Mouse (Mus musculus) ES-Bruce4 (cell line): ENCODE data around the gene Eif4g3.

Experiments
- CTCF ChIP-seq: IDR thresholded peaks from one replicate; pipeline ENCODE4 v1.8.1; 2011; ENCODE audit warnings: low read depth, low read length
- POLR2A ChIP-seq: IDR thresholded peaks from one replicate; pipeline ENCODE4 v1.8.1; 2011; ENCODE audit warnings: low read length; ENCODE audit not compliant: insufficient read depth

DNA sequence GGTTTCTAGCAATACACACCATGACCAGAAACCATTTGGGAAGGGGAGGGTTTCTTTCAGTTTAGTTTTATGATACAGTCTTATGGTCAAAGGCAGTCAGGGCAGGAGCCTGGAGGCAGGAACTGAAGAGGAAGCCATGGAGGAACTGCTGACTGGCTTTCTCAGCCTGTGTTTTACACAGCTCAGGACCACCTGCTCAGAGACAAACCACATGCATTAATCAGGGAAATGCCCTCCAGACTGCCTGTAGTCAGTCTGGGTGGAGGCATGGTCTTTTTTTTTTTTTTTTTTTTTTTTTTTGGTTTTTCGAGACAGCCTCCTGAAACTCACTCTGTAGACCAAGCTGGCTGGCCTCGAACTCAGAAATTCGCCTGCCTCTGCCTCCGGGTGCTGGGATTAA is 179.9 kb downstream of the Eif4g3 start:
- TF ChIP-seq POLR2A (no peak), CTCF (no peak)
